Mouse (Mus musculus): ENCODE data around the gene Shpk. TPM values are rescaled to one million over a fixed set of nuclear protein-coding genes. Genes with fewer than 3 reads are reported as not detected.

Gene Shpk
- total RNA-seq, 2 experiments from 2014 or later, result 2.8 to 2.9 TPM

GRCm38 (mm10) chr11:73198603-73199229 lies 544 bp upstream of the Shpk start, which contains the start of gene Ctns:
TSS of gene Ctns (minus strand) at chr11:73199042.
- DNase-seq (ENCODE audit: low spot score in 2 of 2), result peak; percentile 75 to 86

GRCm38 (mm10) chr11:73199879-73200278 lies 619 bp downstream of the Shpk start:
- DNase-seq (ENCODE audit: low spot score in 2 of 2), result no peak

- DNase-seq (ENCODE audit: low spot score in 2 of 2), result no peak
Observed at GRCm38 (mm10) chr11:73201021-73201420, 1.8 kb downstream of the Shpk start.

GRCm38 (mm10) chr11:73201597-73201996 lies 2.3 kb downstream of the Shpk start:
- DNase-seq (ENCODE audit: low spot score in 2 of 2), result no peak

GRCm38 (mm10) chr11:73203895-73204294 lies 4.6 kb downstream of the Shpk start:
- no peak for DNase-seq (ENCODE audit: low spot score in 2 of 2)

- no peak for DNase-seq (ENCODE audit: low spot score in 2 of 2)
Observed at GRCm38 (mm10) chr11:73205194-73205593, 5.9 kb downstream of the Shpk start.

GRCm38 (mm10) chr11:73207621-73208020 lies 8.4 kb downstream of the Shpk start:
- no peak for DNase-seq (ENCODE audit: low spot score in 2 of 2)

- DNase-seq (ENCODE audit: low spot score in 2 of 2), result no peak
Observed at GRCm38 (mm10) chr11:73213956-73214355, 14.7 kb downstream of the Shpk start.

- no peak for DNase-seq (ENCODE audit: low spot score in 2 of 2)
Observed at GRCm38 (mm10) chr11:73219671-73220070, 20.4 kb downstream of the Shpk start.

- no peak for DNase-seq (ENCODE audit: low spot score in 2 of 2)
Observed at GRCm38 (mm10) chr11:73220651-73221050, 21.4 kb downstream of the Shpk start.

GRCm38 (mm10) chr11:73222846-73223245 lies 23.6 kb downstream of the Shpk start:
- no peak for DNase-seq (ENCODE audit: low spot score in 2 of 2)

- DNase-seq (ENCODE audit: low spot score in 2 of 2), result no peak
Observed at GRCm38 (mm10) chr11:73223966-73224365, 24.7 kb downstream of the Shpk start.

GRCm38 (mm10) chr11:73225856-73226255 lies 26.6 kb downstream of the Shpk start:
- no peak for DNase-seq (ENCODE audit: low spot score in 2 of 2)

GRCm38 (mm10) chr11:73228881-73229280 lies 29.6 kb downstream of the Shpk start:
- DNase-seq (ENCODE audit: low spot score in 2 of 2), result no peak

GRCm38 (mm10) chr11:73230081-73230480 lies 30.8 kb downstream of the Shpk start:
- DNase-seq (ENCODE audit: low spot score in 2 of 2), result no peak

- DNase-seq (ENCODE audit: low spot score in 2 of 2), result no peak
Observed at GRCm38 (mm10) chr11:73232513-73232912, 33.3 kb downstream of the Shpk start.

GRCm38 (mm10) chr11:73233992-73234391 lies 34.7 kb downstream of the Shpk start, which contains the start of gene Trpv1:
TSS of gene Trpv1 (plus strand) at chr11:73234292.
- DNase-seq (ENCODE audit: low spot score in 2 of 2), result no peak

GRCm38 (mm10) chr11:73235990-73236701 lies 36.9 kb downstream of the Shpk start:
- no peak for DNase-seq (ENCODE audit: low spot score in 2 of 2)

GRCm38 (mm10) chr11:73236731-73237130 lies 37.5 kb downstream of the Shpk start:
- DNase-seq (ENCODE audit: low spot score in 2 of 2), result no peak

GRCm38 (mm10) chr11:73242199-73242598 lies 42.9 kb downstream of the Shpk start:
- no peak for DNase-seq (ENCODE audit: low spot score in 2 of 2)

GRCm38 (mm10) chr11:73242777-73243176 lies 43.5 kb downstream of the Shpk start:
- DNase-seq (ENCODE audit: low spot score in 2 of 2), result no peak

- DNase-seq (ENCODE audit: low spot score in 2 of 2), result no peak
Observed at GRCm38 (mm10) chr11:73257362-73257945, 58.2 kb downstream of the Shpk start.
